Mouse (Mus musculus): Measurements from ENCODE around the gene Gm10282.

- no peak for TF ChIP-seq CTCF (IDR thresholded peaks at IDR 0.05; ENCODE audit: extremely low read depth, insufficient read length, insufficient replicate concordance, low read depth, low read length)
- TF ChIP-seq POLR2A (IDR thresholded peaks at IDR 0.05; ENCODE audit: low read depth, low read length): no peak
Measured at GRCm38 (mm10) chr8:72354272-72354671, 49.2 kb upstream of the Gm10282 start.
